Mouse (Mus musculus) mouse embryonic stem cell (cell line): ENCODE results near the gene Shank1.

ENCODE experiments used
- in situ Hi-C, 2 experiments: fragments of 300-500 bp; cut with MboI; formaldehyde crosslinking; loops; 1 replicate in 1 of 2; 3 replicates in 1 of 2; pipeline ENCODE4 v1.14.3; 2019 to 2020; ENCODE audit warnings: low sequenced_read_pairs in 2 of 2, low pct_unique_long_range_greater_than_20kb in 1 of 2, mixed read lengths in 1 of 2; ENCODE audit not compliant: unreplicated experiment in 1 of 2

The Shank1 gene

GRCm38 (mm10) chr7:44309475-44310284 is at the start of gene Shank1:
Gene Shank1, plus strand, starts transcription at chr7:44310253.
- in situ Hi-C loops, result no loop called here

DNA sequence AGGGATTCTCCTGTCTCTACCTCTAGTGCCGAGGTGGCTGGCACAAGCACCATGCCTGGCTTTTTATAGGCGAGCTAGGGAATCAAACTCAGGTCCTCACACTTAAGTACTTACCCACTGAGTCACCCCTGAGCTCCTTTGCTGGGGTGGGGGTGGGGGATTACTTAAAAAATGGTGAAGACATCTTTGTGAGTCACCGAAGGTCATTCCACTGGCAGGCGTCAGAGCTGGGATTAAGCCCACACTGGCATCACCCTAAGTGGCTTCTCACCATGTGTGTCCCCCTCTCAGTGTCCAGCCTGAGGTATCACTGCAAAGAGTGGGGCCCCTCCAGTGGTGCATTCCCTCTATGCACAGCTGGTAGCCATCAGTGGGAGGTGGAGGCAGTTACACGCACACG is 49.6 kb upstream of the Shank1 start:
- in situ Hi-C loops, result loop anchor here in 1 of 2 experiments (5.0 to 25.0 kb wide), 2 partner anchors 57 to 377 kb away; no protein-coding TSS in a partner anchor

DNA sequence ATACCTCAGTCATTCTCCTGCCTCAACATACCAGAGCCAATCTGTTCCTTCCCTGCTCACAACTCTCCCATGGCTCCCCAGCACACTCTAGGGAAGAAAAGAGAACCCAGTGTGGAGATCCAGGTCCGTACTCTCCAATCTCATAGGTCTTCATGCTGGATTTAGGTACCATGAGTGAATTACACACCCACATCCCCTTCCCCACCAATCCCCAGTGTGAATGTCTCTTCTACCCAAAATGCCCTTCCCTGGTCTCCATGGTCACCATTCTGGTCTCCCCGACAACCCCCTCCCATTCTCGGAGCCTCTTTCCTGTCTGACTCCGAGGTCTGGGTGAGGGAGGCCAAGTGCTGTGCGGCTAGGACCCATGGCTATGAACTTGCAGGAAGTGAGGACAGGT is 48.9 kb upstream of the Shank1 start, which contains the start of gene Gm15517:
TSS of gene Gm15517 (plus strand) at position 301 of the 400 bp plus-strand sequence.
- in situ Hi-C loops, result loop anchor here in 1 of 2 experiments (5.0 to 25.0 kb wide), 2 partner anchors 56 to 376 kb away; no protein-coding TSS in a partner anchor

DNA sequence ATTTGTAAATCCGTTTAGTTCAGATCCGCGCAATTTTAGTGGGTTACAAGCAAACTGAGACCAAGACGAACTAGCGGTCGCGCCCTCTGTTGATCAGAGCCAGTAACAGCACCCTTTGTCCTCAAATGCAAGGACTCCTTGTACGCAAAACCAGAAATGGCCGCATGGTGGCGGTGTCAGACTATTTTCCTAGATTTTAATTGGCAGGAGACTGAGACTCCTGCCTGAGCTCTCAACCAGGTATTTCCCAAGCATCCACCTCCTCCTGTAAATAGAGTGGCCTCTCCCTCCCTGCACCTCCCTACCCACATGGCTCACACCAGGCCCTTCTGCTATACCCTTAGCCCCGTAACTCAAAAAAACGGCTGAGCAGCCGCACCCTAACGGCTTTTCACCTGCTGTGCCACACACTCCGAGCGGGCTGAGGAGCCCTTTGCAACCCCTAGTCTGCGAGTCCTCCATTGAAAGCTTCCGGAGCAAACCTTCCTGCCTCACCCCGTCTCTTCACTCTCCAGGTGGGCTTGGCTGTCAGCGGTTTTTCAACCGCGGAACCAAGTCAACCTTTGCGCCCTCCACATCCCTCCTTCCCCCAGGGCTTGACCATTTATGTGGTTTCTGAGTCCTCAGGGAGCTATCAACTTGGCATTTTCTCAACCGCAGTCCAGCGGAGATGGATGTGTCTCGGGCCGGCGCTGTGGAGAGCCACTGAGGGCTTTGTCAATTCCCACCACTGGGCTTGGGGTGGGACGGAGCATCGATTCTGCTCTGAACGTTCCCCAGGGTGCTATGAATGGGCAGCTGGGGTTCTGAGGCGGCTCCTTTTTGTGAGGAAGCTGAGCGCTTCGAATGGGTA is 47.0 kb upstream of the Shank1 start:
- in situ Hi-C loops, result loop anchor here in 1 of 2 experiments (5.0 to 25.0 kb wide), 2 partner anchors 54 to 374 kb away; no protein-coding TSS in a partner anchor

DNA sequence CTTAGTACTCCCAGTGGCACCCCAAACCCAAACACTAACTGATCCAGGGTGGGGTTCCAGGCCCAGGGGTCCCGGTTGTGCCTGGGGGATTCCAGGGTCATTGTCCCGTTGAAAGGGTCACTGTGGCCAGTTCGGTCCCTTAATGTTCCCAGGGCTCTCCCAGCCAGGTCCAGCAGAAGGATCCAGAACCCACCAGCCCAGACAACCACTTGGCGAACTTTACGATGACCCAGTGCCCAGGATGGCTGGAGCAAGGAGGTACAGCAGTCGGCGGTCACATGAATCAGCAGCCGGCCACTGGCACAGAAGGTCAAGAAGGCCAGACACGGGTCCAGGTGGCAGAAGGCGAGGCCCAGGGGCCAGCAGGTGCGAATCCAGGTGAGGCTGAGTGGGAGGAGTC is 41.9 kb upstream of the Shank1 start:
- in situ Hi-C loops, result loop anchor here in 1 of 2 experiments (25.0 kb wide), 1 partner anchor 369 kb away; no protein-coding TSS in a partner anchor

DNA sequence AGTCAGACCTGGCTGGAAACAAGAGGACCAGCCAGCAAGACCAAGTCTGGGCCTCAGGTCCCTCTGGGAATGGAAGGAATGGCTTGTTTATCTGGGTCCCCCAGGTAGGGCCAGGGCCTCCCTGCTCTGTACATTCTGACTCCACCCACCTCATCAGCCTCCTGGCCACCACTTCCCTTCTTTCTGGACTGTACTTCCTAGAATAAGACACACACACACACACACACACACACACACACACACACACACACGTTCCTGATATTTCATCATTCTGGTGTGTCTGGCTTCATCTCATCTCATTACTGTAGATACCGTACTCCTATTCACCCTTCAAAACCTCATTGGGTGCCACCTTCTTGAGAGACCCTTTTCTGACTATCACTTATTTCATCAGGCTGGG is 40.7 kb upstream of the Shank1 start:
- in situ Hi-C loops, result loop anchor here in 1 of 2 experiments (25.0 kb wide), 1 partner anchor 368 kb away; no protein-coding TSS in a partner anchor

DNA sequence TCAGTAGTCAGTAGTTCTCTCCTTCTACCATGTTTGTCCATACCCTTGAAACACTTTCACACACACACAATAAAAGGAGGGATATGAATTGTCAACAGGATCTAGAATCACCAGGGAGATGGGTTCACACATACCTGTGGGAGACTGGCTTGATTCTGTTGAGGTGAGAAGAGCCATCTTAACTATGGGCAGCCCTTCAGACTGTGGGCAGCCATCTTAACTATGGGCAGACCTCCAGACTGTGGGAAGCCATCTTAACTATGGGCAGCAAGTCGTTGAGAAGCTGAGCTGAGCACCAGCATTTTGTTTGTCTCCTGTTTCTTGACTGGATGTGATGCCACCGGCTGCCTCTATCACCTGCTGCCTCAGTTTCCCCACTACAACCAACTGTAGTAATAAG is 38.7 kb upstream of the Shank1 start:
- in situ Hi-C loops, result loop anchor here in 1 of 2 experiments (25.0 kb wide), 1 partner anchor 366 kb away; no protein-coding TSS in a partner anchor

DNA sequence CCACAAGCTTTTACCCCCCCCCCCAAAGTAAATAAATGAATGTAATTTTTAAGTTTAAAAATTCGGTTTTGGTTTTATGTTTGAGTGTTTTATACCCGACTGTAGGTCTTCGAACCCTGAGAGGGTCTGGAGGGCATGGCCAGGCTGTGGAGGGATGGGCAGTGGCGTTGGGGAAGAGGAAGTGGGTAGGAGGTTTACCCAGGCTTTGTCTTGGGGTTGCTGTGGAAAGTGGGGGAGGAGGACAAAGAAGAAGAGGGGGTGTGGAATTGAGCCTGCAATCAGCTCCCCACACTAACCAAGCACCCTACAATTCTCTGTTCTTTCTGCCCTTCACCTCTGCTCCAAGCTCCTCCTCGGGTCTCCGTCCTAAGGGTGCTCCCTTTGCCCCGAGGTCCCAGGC is 37.5 kb upstream of the Shank1 start:
- in situ Hi-C loops, result loop anchor here in 1 of 2 experiments (25.0 kb wide), 1 partner anchor 365 kb away; no protein-coding TSS in a partner anchor

DNA sequence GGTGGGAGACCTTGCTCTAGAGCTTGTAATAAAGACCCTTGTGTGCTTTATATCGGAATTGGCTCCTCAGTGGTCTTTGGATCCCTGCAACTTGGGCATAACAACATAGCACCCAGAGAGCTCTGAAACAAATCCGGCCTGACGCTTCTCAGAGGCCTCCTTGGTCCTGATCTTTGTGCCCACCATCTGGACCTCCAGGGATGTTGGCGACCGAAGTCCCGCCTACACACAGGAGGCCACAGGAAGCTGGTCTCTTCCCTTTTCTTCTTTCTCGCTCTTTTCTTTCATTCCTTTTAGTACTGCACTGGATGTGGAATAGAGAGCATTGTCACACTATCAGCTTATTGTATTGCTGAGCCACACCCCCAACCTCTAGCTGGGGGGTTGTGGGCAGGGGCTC is 36.6 kb upstream of the Shank1 start:
- in situ Hi-C loops, result loop anchor here in 1 of 2 experiments (25.0 kb wide), 1 partner anchor 364 kb away; no protein-coding TSS in a partner anchor

DNA sequence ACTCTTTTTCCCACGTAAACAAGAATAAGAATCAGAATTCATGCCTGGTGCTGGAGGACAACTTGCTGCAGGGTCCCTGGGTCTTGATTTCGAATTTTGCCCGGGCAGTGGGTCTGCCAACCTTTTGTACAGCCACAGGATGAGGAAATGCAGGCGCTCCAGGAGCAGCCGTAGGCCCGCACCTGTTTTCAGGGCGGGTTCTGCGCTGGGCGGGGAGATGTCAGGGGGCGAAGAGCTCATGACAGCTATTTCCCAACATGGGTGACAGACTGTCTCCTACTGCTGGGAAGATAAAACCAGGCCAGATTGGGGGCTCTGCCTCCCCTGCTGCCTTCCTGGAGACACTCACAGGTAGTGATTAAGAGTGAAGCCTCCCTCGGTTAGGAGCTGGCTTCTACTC is 36.0 kb upstream of the Shank1 start:
- in situ Hi-C loops, result loop anchor here in 1 of 2 experiments (25.0 kb wide), 1 partner anchor 363 kb away; no protein-coding TSS in a partner anchor

DNA sequence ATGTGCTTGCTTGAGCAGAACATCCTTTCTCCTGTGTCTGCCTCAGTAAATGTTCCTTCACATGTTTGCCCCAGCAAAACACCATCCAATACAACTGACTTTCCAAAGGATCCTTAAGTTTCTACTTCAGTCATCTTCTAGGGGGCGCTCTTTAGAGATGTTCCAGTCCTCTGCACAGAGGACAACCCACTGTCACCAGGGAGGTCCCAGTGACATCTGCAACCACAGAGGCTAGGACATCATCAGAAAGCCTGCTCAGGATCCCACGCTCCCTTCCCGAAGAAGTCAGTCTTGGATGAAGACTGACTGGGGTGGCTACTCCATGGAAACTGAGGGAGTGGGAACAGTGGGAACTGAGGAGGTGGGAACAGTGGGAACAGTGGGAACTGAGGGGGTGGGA is 34.5 kb upstream of the Shank1 start:
- in situ Hi-C loops, result no loop called here

DNA sequence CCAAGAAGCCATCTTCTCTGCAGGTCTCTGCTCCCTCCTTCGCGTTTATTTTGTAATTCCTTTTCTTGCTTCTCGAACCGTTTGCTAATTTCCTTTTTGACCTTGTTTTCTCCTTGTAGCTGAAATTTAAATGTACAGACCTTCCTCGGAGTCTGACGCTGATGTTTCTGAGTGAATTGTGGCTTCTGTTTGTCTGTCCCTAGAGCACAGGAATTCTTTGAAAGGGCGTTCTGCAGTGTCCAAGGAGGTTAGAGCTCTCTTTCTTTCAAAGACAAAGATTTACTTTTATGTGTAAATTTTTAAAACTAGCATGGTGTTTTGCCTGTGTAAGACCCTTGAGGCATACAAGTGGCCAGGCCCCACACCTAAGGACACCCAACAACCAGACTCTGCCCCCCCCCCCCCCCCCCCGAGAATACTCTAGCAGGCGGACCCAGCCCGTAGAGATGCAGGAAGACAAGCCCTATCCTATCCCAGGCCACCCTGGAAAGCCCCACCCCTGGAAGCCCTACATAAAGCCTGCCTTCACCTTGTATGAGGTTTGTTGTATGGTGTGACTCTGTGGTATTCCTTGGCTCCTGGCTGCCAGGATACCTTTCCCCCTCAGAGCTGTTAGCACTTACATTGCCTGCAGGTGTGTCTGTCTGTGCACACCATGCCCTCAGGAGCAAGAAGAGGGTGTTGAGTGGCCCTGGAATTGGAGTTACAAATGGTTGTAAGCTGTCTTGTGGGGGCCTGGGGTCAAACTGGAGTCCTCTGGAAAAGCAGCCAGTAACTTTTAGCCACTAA is 33.4 kb upstream of the Shank1 start:
- in situ Hi-C loops, result no loop called here

GRCm38 (mm10) chr7:44277250-44277622 is 32.8 kb upstream of the Shank1 start:
- in situ Hi-C loops, result no loop called here

DNA sequence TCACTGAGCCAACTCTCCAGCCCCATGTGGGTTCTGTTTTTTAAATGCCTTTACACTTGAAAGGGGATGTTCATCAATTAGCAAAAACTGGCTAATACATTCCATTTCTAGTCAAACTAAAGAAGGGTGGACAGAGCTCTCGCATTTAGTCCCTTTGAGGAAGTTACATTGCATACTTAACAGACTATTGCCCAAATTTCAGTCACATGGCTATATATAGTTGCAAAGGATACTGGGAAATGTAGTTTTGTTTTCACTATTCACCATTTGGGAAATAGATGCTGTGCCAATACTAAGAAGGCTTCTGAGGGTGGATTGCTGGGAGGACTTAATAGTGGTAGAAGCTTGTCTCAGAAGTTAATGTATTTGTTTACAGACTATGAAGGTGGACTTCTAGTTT is 29.1 kb upstream of the Shank1 start:
- in situ Hi-C loops, result no loop called here

DNA sequence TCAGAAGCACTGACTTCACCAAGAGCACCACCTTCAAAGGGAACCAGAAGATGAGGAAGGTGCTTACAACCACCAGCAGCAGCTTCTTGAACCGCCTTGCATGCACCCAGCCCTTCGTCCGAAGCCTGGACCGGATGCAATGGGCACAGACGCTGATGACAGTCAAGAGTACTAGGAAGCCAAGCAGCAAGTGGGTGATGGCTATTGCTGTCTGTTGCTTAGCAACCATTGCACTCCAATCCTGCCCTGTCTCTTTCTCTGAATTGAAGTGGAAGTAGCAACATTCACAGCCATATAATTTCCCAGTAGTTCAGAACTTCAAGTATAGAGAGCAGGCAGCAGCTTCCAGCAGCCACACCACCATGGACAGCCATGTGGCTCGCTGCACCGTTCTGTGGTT is 28.5 kb upstream of the Shank1 start:
- in situ Hi-C loops, result no loop called here

DNA sequence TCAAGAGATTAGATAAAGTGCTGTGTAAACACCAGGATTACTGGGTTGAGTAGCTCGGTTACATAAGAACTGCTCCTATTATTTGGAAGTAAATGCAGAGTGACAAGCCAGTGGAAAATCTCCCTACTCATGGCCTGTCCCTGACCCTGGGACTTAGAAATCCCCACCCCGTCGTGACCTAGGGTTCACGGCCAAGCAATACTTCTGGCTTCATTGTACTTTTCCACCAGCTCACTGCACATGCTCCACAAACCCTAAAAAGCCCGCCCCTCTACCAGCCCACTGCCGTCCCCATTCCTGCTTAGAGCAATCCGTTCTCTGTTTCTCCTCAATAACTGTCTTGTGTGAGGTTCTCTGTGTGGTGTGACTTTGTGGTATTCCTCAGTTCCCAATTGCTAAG is 22.3 kb upstream of the Shank1 start:
- in situ Hi-C loops, result no loop called here

- in situ Hi-C loops, result no loop called here
Observed at GRCm38 (mm10) chr7:44290986-44291385, 19.1 kb upstream of the Shank1 start.

- in situ Hi-C loops, result no loop called here
Observed at GRCm38 (mm10) chr7:44291418-44291817, 18.6 kb upstream of the Shank1 start.
